Mouse (Mus musculus): Measurements from ENCODE around the gene Col4a4. TPM values are rescaled to one million over a fixed set of nuclear protein-coding genes. Genes with fewer than 3 reads are reported as not detected.

Gene Col4a4
- polyA plus RNA-seq, 1 experiment = 0.08 TPM

- WGBS = 80% methylated on average over 4 of the region's 4 CpGs
These were observed 125.6 kb downstream of the Col4a4 start for GRCm38 (mm10) chr1:82461041-82461440.

DNA sequence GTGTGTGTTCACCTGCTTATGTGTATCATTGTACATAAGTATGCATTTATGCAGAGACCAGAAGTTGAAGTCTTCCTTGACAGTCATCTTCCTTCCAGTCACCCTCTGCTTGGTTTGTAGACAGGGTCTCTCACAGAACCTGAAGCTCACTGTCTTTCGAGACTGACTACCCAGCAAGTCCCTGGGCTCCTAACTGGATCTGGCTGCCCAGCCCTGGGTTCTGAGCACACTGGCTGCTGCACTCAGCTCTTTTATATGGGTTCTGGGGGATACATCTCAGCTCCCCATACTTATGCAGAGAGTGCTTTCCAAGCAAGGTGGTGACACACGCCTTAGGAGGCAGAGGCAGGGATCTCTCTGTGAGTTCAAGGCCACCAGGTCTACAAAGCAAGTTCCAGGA lies 126.7 kb downstream of the Col4a4 start:
- H3K4me1 ChIP-seq (ENCODE audit: control insufficient read depth, insufficient read depth, insufficient read length, low read length) = no peaks in the 10 kb centered on the region
- WGBS = 77% methylated on average over 2 of the region's 2 CpGs
- H3K27me3 ChIP-seq (ENCODE audit: control insufficient read depth, insufficient read depth, low read length) = no peaks in the 10 kb centered on the region
- no peaks in the 10 kb centered on the region for H3K36me3 ChIP-seq (ENCODE audit: control insufficient read depth, insufficient read depth, low read length)
- TF ChIP-seq CTCF (IDR thresholded peaks at IDR 0.05; ENCODE audit: extremely low read depth, insufficient read length, insufficient replicate concordance, low read depth, low read length) (no peak), POLR2A (IDR thresholded peaks at IDR 0.05; ENCODE audit: low read depth, low read length) (no peak)
- no peak overlapping the region for H3K27ac ChIP-seq (ENCODE audit: insufficient read depth, low read depth, low read length)
- no peak overlapping the region for H3K4me3 ChIP-seq (ENCODE audit: low read depth, low read length)

More at GRCm38 (mm10) chr1:82461041-82461440, 125.6 kb downstream of the Col4a4 start:
- Histone ChIP-seq H3K27me3 (ENCODE audit: control insufficient read depth, insufficient read depth, low read length) (no peaks in the 10 kb centered on the region), H3K4me1 (ENCODE audit: control insufficient read depth, insufficient read depth, insufficient read length, low read length) (no peaks in the 10 kb centered on the region), H3K27ac (ENCODE audit: insufficient read depth, low read depth, low read length) (no peak overlapping the region), H3K4me3 (ENCODE audit: low read depth, low read length) (no peak overlapping the region), H3K36me3 (ENCODE audit: control insufficient read depth, insufficient read depth, low read length) (no peaks in the 10 kb centered on the region)
- TF ChIP-seq POLR2A (IDR thresholded peaks at IDR 0.05; ENCODE audit: low read depth, low read length) (no peak), CTCF (IDR thresholded peaks at IDR 0.05; ENCODE audit: extremely low read depth, insufficient read length, insufficient replicate concordance, low read depth, low read length) (no peak)

- 77% methylated on average over 4 of the region's 4 CpGs for WGBS
- TF ChIP-seq CTCF (IDR thresholded peaks at IDR 0.05; ENCODE audit: extremely low read depth, insufficient read length, insufficient replicate concordance, low read depth, low read length) (no peak), POLR2A (IDR thresholded peaks at IDR 0.05; ENCODE audit: low read depth, low read length) (no peak)
These were observed 127.3 kb downstream of the Col4a4 start for GRCm38 (mm10) chr1:82459350-82459749.

GRCm38 (mm10) chr1:82454031-82454430 lies 132.6 kb downstream of the Col4a4 start:
- H3K4me3 ChIP-seq (ENCODE audit: low read depth, low read length) = no peak overlapping the region
- H3K27ac ChIP-seq (ENCODE audit: insufficient read depth, low read depth, low read length) = no peak overlapping the region
- H3K36me3 ChIP-seq (ENCODE audit: control insufficient read depth, insufficient read depth, low read length) = no peaks in the 10 kb centered on the region
- TF ChIP-seq POLR2A (IDR thresholded peaks at IDR 0.05; ENCODE audit: low read depth, low read length) = no peak
- no peak for TF ChIP-seq CTCF (IDR thresholded peaks at IDR 0.05; ENCODE audit: extremely low read depth, insufficient read length, insufficient replicate concordance, low read depth, low read length)
- H3K27me3 ChIP-seq (ENCODE audit: control insufficient read depth, insufficient read depth, low read length) = no peaks in the 10 kb centered on the region
- 92% methylated on average over 3 of the region's 3 CpGs for WGBS
- no peaks in the 10 kb centered on the region for H3K4me1 ChIP-seq (ENCODE audit: control insufficient read depth, insufficient read depth, insufficient read length, low read length)

More at GRCm38 (mm10) chr1:82459350-82459749, 127.3 kb downstream of the Col4a4 start:
- H3K36me3 ChIP-seq (ENCODE audit: control insufficient read depth, insufficient read depth, low read length) = no peaks in the 10 kb centered on the region
- no peak overlapping the region for H3K4me3 ChIP-seq (ENCODE audit: low read depth, low read length)
- H3K27ac ChIP-seq (ENCODE audit: insufficient read depth, low read depth, low read length) = no peak overlapping the region
- no peaks in the 10 kb centered on the region for H3K27me3 ChIP-seq (ENCODE audit: control insufficient read depth, insufficient read depth, low read length)
- no peaks in the 10 kb centered on the region for H3K4me1 ChIP-seq (ENCODE audit: control insufficient read depth, insufficient read depth, insufficient read length, low read length)

- H3K27me3 ChIP-seq (ENCODE audit: control insufficient read depth, insufficient read depth, low read length) = no peaks in the 10 kb centered on the region
- H3K4me3 ChIP-seq (ENCODE audit: low read depth, low read length) = no peak overlapping the region
- H3K4me1 ChIP-seq (ENCODE audit: control insufficient read depth, insufficient read depth, insufficient read length, low read length) = no peaks in the 10 kb centered on the region
- TF ChIP-seq POLR2A (IDR thresholded peaks at IDR 0.05; ENCODE audit: low read depth, low read length) (no peak), CTCF (IDR thresholded peaks at IDR 0.05; ENCODE audit: extremely low read depth, insufficient read length, insufficient replicate concordance, low read depth, low read length) (no peak)
- 52% methylated on average over 6 of the region's 6 CpGs for WGBS
- no peaks in the 10 kb centered on the region for H3K36me3 ChIP-seq (ENCODE audit: control insufficient read depth, insufficient read depth, low read length)
- no peak overlapping the region for H3K27ac ChIP-seq (ENCODE audit: insufficient read depth, low read depth, low read length)
These were observed 134.6 kb downstream of the Col4a4 start for GRCm38 (mm10) chr1:82451927-82452651.

- H3K4me1 ChIP-seq (ENCODE audit: control insufficient read depth, insufficient read depth, insufficient read length, low read length) = no peaks in the 10 kb centered on the region
- H3K27me3 ChIP-seq (ENCODE audit: control insufficient read depth, insufficient read depth, low read length) = no peaks in the 10 kb centered on the region
- H3K36me3 ChIP-seq (ENCODE audit: control insufficient read depth, insufficient read depth, low read length) = no peaks in the 10 kb centered on the region
- TF ChIP-seq CTCF (IDR thresholded peaks at IDR 0.05; ENCODE audit: extremely low read depth, insufficient read length, insufficient replicate concordance, low read depth, low read length) = no peak
- no peak for TF ChIP-seq POLR2A (IDR thresholded peaks at IDR 0.05; ENCODE audit: low read depth, low read length)
- WGBS = 80% methylated on average over 4 of the region's 4 CpGs
- H3K4me3 ChIP-seq (ENCODE audit: low read depth, low read length) = no peak overlapping the region
- no peak overlapping the region for H3K27ac ChIP-seq (ENCODE audit: insufficient read depth, low read depth, low read length)
These were observed 136.8 kb downstream of the Col4a4 start for GRCm38 (mm10) chr1:82449851-82450250.

DNA sequence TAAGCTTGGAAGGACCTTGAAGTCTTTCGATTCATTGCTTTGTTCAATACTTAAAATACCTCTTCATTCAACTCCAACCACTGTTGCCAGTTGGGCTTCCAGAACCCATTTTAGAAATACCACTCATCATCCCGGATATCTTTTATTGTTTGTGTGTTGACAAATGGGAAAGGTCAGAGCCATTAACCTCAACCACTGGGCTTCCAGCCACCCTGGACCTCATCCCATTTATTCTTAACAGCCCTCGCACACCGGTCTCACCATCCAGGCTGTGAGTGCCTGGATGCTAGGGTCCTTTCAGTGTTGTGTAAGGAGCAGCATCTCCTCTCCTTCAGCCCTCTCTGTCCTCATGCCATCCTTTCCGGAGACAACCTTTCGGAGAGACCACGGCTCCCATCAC lies 140.6 kb downstream of the Col4a4 start:
- no peak for TF ChIP-seq CTCF (IDR thresholded peaks at IDR 0.05; ENCODE audit: extremely low read depth, insufficient read length, insufficient replicate concordance, low read depth, low read length)
- no peak for TF ChIP-seq POLR2A (IDR thresholded peaks at IDR 0.05; ENCODE audit: low read depth, low read length)

More for the DNA sequence above, 140.6 kb downstream of the Col4a4 start:
- H3K27ac ChIP-seq (ENCODE audit: insufficient read depth, low read depth, low read length) = no peak overlapping the region
- H3K36me3 ChIP-seq (ENCODE audit: control insufficient read depth, insufficient read depth, low read length) = no peaks in the 10 kb centered on the region
- 84% methylated on average over 7 of the region's 7 CpGs for WGBS
- no peaks in the 10 kb centered on the region for H3K4me1 ChIP-seq (ENCODE audit: control insufficient read depth, insufficient read depth, insufficient read length, low read length)
- no peaks in the 10 kb centered on the region for H3K27me3 ChIP-seq (ENCODE audit: control insufficient read depth, insufficient read depth, low read length)
- H3K4me3 ChIP-seq (ENCODE audit: low read depth, low read length) = no peak overlapping the region

Data from small intestine, adult 2 months (tissue).